Mouse (Mus musculus): Measurements from ENCODE around the gene Espl1. TPM values are rescaled to one million over a fixed set of nuclear protein-coding genes. Genes with fewer than 3 reads are reported as not detected.

The Espl1 gene
- 10 to 100 TPM in 9 of 26 experiments, 1 to 10 TPM in 17; 1.8 to 32.0 (median 8.2) TPM for total RNA-seq (2018; cell fraction: chromatin; rRNA removed)
- total RNA-seq (2018; cell fraction: cytosol; rRNA removed): 1 to 10 TPM in 24 of 26 experiments, under 1 TPM in 2; 0.81 to 8.2 (median 3.1) TPM
- total RNA-seq (2018; cell fraction: nucleus; rRNA removed): 10 to 100 TPM in 3 of 26 experiments, 1 to 10 TPM in 23; 1.3 to 19.0 (median 5.7) TPM
- polyA plus RNA-seq (2018): 1.0 to 5.7 TPM (median 3.5 TPM) in 3 replicates

- Histone ChIP-seq H3K27ac (peak within 1 kb of the TSS; percentile 37), H3K79me2 (ENCODE audit: inconsistent target) (peaks cover 22% of the 10 kb centered on the region), H3K36me3 (ENCODE audit: inconsistent target) (no peaks in the 10 kb centered on the region), H3K4me3 (ENCODE audit: inconsistent target) (peak within 1 kb of the TSS; percentile 72)
- 6% methylated on average over 25 of the region's 25 CpGs for WGBS (ENCODE audit: missing documents)
These were observed at the start of gene Espl1 for GRCm38 (mm10) chr15:102295633-102296367. Gene Espl1, plus strand, starts transcription at chr15:102296266.

DNA sequence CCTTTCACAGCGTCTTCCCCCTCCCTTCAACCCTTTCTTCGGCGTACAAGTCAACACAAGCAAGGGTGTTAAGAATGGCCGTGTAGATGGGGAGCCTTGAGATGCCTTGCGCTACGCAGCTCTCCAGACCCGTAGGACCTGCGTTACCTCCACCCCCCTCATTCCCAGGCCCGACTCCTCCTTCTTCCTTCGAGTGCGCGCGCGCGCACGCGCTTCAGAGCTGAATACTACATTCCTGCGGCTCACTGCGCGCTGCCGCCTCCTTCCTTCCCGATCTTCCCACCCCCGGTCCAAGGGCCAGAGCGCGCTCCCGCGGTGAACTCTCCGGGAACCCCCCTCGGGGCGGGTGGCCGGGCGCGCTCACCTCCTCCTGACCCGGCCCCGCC lies 49.2 kb upstream of the Espl1 start:
- Histone ChIP-seq H3K27ac (peak overlapping the region; percentile 69), H3K4me3 (ENCODE audit: inconsistent target) (peak overlapping the region; percentile 50), H3K36me3 (ENCODE audit: inconsistent target) (no peaks in the 10 kb centered on the region), H3K79me2 (ENCODE audit: inconsistent target) (peaks cover 30% of the 10 kb centered on the region)
- WGBS (ENCODE audit: missing documents): under 1% methylated on average over 31 of the region's 35 CpGs

- Histone ChIP-seq H3K27ac (peak overlapping the region; percentile 79), H3K36me3 (ENCODE audit: inconsistent target) (no peaks in the 10 kb centered on the region), H3K4me3 (ENCODE audit: inconsistent target) (peak overlapping the region; percentile 51), H3K79me2 (ENCODE audit: inconsistent target) (peaks cover 23% of the 10 kb centered on the region)
- under 1% methylated on average over 53 of the region's 65 CpGs for WGBS (ENCODE audit: missing documents)
These were observed 48.6 kb upstream of the Espl1 start for GRCm38 (mm10) chr15:102247252-102248130.

- WGBS (ENCODE audit: missing documents): 26% methylated on average over 8 of the region's 8 CpGs
- Histone ChIP-seq H3K36me3 (ENCODE audit: inconsistent target) (no peaks in the 10 kb centered on the region), H3K27ac (0 out of 2 replicates have a peak overlapping the region, but pooled peaks have one; percentile 19), H3K4me3 (ENCODE audit: inconsistent target) (peak overlapping the region; percentile 28), H3K79me2 (ENCODE audit: inconsistent target) (peaks cover 15% of the 10 kb centered on the region)
These were observed 47.8 kb upstream of the Espl1 start for GRCm38 (mm10) chr15:102248131-102248811.

- Histone ChIP-seq H3K4me3 (ENCODE audit: inconsistent target) (no peak overlapping the region), H3K79me2 (ENCODE audit: inconsistent target) (peaks cover 15% of the 10 kb centered on the region), H3K36me3 (ENCODE audit: inconsistent target) (no peaks in the 10 kb centered on the region), H3K27ac (no peak overlapping the region)
- 58% methylated on average over 3 of the region's 3 CpGs for WGBS (ENCODE audit: missing documents)
These were observed 47.3 kb upstream of the Espl1 start for GRCm38 (mm10) chr15:102248812-102249191.

GRCm38 (mm10) chr15:102249251-102249691 lies 46.8 kb upstream of the Espl1 start:
- H3K36me3 ChIP-seq (ENCODE audit: inconsistent target): no peaks in the 10 kb centered on the region
- 31% methylated on average over 9 of the region's 13 CpGs for WGBS (ENCODE audit: missing documents)
- H3K79me2 ChIP-seq (ENCODE audit: inconsistent target): peaks cover 15% of the 10 kb centered on the region
- H3K4me3 ChIP-seq (ENCODE audit: inconsistent target): no peak overlapping the region
- no peak overlapping the region for H3K27ac ChIP-seq

DNA sequence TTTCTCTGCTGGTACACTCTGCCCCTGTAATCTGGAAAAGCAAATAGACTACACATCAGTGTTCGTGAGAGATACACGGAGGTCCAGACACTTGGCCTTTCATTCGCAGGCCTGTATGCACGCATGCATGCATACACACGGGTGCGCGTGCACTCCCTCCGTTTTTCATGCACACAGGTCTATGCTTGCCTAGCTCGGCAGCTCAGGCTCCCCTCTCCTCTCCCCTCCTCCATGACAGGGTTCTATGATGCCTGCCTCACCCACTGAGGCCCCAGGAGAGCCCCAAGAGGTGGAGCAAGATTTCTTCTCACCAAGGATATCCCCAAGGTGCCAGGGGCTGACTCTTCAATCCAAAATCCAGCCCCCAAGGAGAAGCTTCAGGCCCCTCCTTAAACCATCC lies 46.1 kb upstream of the Espl1 start:
- no peaks in the 10 kb centered on the region for H3K36me3 ChIP-seq (ENCODE audit: inconsistent target)
- 93% methylated on average over 9 of the region's 9 CpGs for WGBS (ENCODE audit: missing documents)
- H3K27ac ChIP-seq: no peak overlapping the region
- no peak overlapping the region for H3K4me3 ChIP-seq (ENCODE audit: inconsistent target)
- H3K79me2 ChIP-seq (ENCODE audit: inconsistent target): peaks cover 12% of the 10 kb centered on the region

GRCm38 (mm10) chr15:102250521-102250920 lies 45.5 kb upstream of the Espl1 start:
- Histone ChIP-seq H3K79me2 (ENCODE audit: inconsistent target) (peaks cover 7% of the 10 kb centered on the region), H3K27ac (no peak overlapping the region), H3K4me3 (ENCODE audit: inconsistent target) (no peak overlapping the region), H3K36me3 (ENCODE audit: inconsistent target) (no peaks in the 10 kb centered on the region)
- 100% methylated on average over 4 of the region's 5 CpGs for WGBS (ENCODE audit: missing documents)

- H3K4me3 ChIP-seq (ENCODE audit: inconsistent target): no peak overlapping the region
These were observed 40.4 kb upstream of the Espl1 start for GRCm38 (mm10) chr15:102255547-102256255.

DNA sequence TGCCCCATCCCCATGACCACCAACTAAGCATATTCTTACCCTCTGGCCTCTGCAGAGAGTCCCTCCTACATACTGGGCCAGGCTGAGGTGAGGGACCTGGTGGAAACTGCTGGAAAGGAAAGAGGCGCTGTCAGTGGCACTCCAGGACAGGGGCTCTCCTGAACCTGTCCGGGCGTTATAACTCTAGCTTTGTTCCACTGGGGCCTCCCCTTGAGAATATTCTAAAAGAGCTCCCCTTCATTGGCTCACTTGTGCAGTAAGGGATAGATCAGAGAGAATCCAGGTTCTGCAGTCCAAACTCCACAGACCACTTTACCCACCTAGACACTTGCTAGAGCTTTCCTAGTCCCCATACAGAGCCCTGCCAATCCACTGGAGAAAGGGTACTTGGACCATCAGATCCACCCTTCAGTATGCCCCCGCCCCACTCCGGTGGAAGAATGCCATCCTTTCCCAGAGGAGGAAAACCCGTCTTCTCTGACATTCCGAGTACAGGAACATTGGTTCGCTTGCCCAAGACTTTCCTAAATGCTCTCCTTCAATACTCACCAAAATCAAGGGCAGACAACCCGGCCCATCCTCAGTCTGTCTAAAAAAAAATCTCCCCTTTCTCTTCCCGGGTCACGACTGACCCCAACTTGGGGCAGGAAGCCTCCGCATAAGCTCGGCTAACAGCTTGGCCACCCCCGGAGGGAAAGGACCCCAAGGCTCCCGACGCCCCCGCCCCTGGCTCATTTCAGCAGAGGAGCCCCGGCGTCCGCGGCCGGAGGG lies 39.5 kb upstream of the Espl1 start:
- Histone ChIP-seq H3K79me2 (ENCODE audit: inconsistent target) (no peaks in the 10 kb centered on the region), H3K36me3 (ENCODE audit: inconsistent target) (no peaks in the 10 kb centered on the region), H3K4me3 (ENCODE audit: inconsistent target) (no peak overlapping the region), H3K27ac (no peak overlapping the region)
- 46% methylated on average over 15 of the region's 22 CpGs for WGBS (ENCODE audit: missing documents)

More at GRCm38 (mm10) chr15:102255547-102256255, 40.4 kb upstream of the Espl1 start:
- Histone ChIP-seq H3K36me3 (ENCODE audit: inconsistent target) (no peaks in the 10 kb centered on the region), H3K79me2 (ENCODE audit: inconsistent target) (no peaks in the 10 kb centered on the region), H3K27ac (no peak overlapping the region)
- WGBS (ENCODE audit: missing documents): 93% methylated on average over 10 of the region's 14 CpGs

DNA sequence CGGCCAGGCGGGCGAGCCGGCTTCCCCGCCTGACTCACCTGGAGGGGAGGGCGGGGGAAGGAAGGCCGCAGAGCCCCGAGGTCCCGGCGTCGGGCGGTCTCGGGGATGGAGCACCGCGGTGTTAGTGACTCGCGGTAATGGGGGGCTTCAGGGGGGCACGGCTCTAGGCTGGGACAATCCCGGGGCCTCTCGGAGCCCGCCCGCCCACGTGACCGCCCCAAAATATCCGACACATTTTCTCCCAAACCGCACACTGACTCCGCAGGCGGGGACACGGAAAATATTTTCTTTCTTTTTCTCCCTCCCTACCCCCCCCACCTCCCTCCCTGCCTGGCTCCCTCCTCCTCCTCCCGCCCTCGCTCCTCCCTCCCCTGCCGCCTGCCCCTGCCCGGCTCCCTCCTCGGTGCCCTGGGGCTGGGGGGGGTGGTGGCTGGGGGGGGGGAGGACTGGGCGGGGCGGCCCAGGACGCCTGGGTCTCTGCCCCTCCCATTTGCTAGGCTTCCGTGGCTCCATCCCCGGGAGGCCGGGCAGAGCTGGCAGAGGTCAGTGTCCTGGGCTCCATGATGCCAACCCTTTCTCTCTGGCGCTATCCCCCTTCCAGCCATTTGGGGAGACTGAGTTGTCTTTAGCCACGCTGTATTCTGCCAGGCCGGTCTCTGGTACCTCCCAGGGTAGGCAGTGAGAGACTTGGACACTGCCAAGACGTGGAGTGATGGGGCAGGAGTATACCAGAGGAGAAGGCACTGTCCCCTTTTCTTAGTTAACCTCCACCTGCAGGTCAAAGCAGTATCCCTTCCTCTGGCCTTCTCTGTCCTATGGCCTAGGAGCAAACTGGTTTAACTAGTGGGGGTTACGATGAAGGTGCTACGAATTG lies 38.6 kb upstream of the Espl1 start, which contains the start of gene Rarg:
TSS of gene Rarg (minus strand) at position 316 of the 874 bp plus-strand sequence.
- Histone ChIP-seq H3K79me2 (ENCODE audit: inconsistent target) (no peaks in the 10 kb centered on the region), H3K36me3 (ENCODE audit: inconsistent target) (no peaks in the 10 kb centered on the region), H3K27ac (no peak within 1 kb of the TSS), H3K4me3 (ENCODE audit: inconsistent target) (peak within 1 kb of the TSS; percentile 15; the same call in 1 of the 2 replicates)
- 10% methylated on average over 32 of the region's 46 CpGs for WGBS (ENCODE audit: missing documents)

- no peaks in the 10 kb centered on the region for H3K79me2 ChIP-seq (ENCODE audit: inconsistent target)
- no peak overlapping the region for H3K4me3 ChIP-seq (ENCODE audit: inconsistent target)
- H3K36me3 ChIP-seq (ENCODE audit: inconsistent target): no peaks in the 10 kb centered on the region
- WGBS (ENCODE audit: missing documents): 72% methylated on average over 12 of the region's 12 CpGs
- H3K27ac ChIP-seq: no peak overlapping the region
These were observed 38.0 kb upstream of the Espl1 start for GRCm38 (mm10) chr15:102258076-102258470.

All from macrophage (primary cell).